Mouse (Mus musculus) erythroblast, adult 5-6 weeks (primary cell): ENCODE results near the gene Ppcs. TPM values are rescaled to one million over a fixed set of nuclear protein-coding genes. Genes with fewer than 3 reads are reported as not detected.
A peak's percentile ranks its signal among the peaks of the same experiment; 100 is the strongest.

ENCODE experiments used
- ATAC-seq: replicated peaks from 2 replicates; pipeline ENCODE4 v1.8.0; 2016; ENCODE audit warnings: moderate number of reproducible peaks, mild to moderate bottlenecking, moderate TSS enrichment, inconsistent platforms; ENCODE audit not compliant: poor library complexity, low FRiP score, severe bottlenecking
- total RNA-seq, 2 experiments: library from RNA; stranded (forward) in 1 of 2; stranded (reverse) in 1 of 2; fragments of 150-400 nt in 1 of 2; fragments of 200-764, 138-1000 nt in 1 of 2; gene quantifications; 2 replicates each; pipeline versions ENCODE4 v1.2.3 to v1.2.4; 2015 to 2017; ENCODE audit warnings: low replicate concordance in 2 of 2

Gene Ppcs
- total RNA-seq, 2 experiments from 2014 or later: 2.3 to 8.1 TPM

DNA sequence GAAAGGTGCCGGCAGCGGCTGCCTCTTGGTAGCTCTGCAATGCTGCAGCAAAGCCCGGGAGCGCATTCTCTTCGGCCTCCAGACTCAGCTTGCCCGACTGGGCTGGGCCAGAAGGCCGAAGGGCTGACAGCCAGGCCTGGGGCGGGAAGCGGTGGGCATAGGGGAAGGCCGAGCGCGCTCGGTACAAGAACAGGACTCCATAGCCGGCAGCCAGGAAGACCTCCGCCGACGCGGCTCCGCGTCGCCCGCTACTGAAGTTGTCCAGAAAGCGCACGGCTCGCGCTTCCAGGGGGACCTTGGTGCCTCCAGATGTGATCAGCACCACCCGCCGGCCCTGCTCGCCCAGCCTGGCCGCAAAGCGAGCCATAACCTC is 313 bp downstream of the Ppcs start:
- 0 out of 2 replicates have a peak, but pooled peaks have one; percentile 0 for ATAC-seq

DNA sequence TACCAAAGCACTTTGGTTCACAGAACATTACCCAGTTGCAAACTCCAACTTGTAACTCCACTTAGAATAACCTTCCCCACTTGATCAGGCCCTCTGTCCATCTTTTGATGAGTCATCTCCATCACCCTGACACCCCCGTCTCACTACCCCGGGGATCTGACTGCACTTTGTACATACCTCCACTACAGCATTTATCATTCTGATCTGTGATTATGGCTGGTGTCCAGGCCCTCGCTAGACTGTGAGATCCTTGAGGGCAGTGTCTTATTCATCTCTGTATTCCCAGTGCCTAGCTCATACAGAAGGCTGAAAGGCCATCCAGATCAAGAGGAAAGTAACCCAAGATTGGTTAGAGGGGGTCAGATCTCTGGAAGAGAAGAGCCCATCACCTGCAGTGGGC is 1.0 kb downstream of the Ppcs start:
- ATAC-seq: no peak

DNA sequence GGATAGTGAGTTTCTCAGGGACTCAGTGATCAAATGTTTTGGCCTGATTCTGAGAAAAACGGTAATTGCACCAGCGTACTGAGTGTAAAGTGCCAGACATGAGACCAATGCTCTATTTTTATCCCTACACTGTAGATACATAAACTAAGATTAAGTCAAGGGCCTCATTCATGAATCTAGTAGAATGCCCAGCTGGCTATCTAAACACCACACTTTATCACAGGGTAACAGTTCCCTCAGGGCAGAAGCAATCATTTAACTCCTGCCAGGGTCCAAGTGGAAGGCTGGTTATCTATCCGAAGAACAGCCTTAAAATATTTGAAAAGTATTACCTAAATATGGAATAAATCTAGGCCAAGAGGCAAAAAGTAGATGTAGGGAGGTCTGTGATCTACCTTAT is 4.3 kb downstream of the Ppcs start:
- ATAC-seq: peak; percentile 38

DNA sequence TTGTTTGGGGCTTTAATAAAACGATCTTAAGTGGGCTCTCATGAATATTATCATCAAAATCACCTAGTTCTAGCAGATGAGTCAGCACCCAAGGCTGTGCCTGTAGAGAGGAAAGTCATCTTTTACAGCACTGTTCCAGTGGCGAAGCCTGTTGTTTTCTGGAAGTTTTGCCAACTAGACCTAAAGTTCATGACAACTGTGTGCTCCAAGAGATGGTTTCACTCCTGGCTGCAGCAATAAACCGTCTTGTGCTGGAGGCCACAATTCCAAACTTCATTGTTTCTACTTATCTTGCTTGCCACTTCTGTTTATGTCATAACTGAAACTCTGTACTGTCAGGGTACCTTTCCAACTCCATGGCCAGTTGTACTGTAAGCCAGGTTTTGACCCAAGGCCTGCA is 5.0 kb downstream of the Ppcs start:
- no peak for ATAC-seq

DNA sequence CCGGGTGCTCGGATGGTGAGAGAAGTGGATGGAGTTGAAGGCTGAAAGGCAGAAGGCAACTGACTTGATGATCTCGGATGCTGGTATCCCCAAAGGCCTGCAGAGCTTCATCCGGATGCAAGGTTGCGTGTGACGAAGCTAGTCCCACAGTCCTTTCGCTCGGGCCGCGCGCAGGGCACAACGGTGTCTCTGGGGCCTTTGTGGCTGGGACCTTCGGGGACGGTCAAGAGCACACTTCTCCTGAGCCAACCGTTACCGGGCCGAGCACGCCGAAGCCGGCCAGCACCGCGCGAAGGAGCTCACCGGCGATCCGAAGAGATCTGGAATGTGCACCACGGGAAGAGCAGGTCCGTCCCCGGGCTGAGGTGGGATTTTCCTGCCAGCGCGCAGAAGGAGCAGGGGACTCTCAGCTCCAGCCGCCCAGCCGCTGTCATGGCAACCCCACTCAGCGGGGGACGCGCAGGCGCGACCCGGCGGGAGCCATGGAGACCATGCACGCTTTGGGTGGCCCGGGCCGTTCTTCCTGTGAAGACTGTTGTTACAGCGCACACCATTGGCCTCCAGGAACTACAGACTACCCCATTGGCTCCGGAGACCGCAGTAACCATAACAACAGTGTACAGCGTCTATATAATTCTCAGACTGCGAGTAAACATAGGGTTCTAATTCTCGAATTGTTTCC is 7.0 kb downstream of the Ppcs start, which contains the start of gene Ccdc30:
Ccdc30 (minus strand) TSS at position 450 of the 682 bp plus-strand sequence.
- ATAC-seq: no peak; the same call in 1 of the 2 replicates

DNA sequence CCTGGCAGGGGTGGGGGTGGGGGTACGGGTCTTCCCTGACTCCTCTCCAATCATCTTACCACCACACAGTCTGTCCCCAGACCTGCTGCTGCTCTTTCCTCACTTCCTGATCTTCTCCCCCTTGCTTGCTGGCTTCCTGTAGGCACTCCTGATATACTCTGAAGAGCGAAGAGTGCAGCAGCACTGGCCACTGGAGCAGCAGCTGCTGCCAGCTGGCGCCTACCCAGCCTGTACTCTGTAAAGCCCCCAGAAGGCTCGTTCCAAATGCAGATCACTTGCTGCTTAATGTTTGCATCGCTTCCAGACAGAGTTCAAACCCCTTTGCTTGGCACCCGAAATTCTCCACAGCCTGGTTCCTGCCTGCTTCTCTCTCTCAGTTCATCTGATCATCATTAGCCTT is 9.4 kb downstream of the Ppcs start:
- ATAC-seq: no peak

DNA sequence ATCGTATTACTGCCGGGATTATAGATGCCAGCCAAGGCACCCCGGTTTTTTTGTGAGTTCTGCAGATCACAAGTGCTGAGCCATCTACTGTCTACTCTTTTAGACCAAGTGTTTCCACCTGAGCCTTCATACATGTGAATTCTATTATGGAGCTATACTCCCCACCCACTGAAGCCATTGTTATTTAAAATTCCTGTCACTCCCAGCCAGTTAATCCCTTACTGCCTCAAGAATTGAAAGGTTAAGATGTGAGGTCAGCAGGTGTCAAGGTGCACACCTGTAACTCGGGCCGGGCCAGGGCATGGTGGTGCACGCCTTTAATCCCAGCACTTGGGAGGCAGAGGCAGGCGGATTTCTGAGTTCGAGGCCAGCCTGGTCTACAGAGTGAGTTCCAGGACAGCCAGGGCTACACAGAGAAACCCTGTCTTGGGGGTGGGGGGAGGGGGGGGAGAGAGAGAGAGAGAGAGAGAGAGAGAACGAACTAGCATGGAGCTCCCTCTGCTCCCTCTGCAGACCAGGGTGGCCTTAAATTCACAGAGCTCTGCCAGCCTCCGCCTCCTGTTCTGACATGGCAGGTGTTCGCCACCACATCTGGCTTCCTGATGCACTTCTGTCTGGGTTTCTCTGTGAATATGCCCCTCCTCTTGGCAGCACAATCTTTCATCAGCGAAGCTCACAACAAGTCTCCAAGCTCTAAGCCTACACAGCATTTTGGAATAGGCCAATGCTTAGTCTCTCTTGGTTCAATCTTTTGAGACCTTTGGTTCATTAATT is 10.2 kb downstream of the Ppcs start:
- ATAC-seq: no peak

DNA sequence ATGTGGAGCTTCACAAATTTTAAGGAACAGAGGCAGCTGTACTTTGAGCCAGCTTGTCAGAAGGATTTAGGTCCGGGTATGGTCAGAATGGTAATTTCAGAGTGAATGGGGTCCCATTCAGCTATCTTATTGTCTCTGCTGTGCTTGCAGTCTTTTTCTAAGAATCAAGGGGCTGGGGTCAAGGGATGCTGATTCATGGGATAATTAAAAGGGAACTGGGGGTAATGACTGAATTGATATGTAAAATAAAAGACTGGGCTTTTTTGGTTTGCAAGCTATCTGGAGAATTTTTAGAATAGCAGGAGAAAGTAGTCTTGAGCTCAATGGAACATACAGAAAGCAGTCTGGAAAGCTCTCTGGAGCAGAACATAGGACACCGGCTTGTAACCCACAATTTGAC is 18.8 kb downstream of the Ppcs start:
- no peak for ATAC-seq

DNA sequence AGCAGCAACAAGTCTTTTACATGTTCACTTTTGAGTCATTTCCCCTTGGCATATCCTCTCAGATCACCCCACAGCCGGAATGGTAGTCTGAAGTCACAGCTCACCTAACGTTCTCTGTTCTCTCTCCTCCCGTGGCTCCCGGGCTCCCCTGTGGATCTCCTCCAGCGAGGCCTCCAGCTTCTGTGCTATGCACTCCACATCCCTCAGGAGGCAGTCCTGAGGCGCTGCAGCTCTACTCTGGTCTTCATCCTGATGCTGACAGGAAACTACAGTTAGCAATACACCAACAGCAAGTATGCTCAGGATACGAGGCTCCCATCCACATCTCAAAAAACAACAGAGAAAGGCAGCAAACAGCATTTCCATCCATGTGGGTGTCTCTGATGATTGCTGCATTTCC is 21.3 kb downstream of the Ppcs start:
- ATAC-seq: peak; percentile 56; the same call in 1 of the 2 replicates

DNA sequence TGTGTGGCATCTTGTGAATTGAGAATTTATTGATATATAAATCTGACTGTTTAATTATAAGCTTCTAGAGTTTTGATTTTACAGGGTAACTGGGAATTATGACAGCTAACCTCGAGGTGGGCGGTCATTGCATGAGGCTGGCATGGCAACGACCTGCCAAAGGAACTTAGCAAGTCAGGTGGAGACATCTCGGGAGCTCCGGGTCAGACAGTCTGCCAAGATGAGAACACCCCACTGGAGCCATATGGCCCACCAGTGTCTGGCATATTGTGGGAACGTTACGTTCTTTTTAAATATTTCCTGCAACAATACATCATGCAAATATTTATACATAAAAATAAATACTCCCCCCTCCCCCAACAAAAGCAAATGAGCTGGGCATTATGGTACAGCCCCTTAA is 23.5 kb downstream of the Ppcs start:
- ATAC-seq: no peak

DNA sequence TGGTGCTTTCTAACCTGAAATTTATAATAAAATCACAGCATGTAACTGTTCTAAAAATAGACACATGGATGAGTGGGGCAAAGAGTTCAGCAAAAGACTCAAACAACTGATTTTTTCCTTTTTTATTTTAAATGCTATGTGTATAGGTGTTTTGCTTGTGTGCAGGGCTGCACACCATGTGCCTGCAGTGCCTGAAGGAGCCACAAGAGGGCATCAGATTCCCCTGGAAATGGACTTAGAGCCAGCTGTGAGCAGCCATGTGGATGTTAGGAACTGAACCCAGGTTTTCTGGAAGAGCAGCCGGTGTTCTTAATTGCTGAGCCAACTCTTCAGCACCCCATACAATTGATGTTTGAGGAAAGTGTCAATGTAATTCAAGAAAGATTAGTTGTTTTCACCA is 31.9 kb downstream of the Ppcs start:
- peak; percentile 81 for ATAC-seq

DNA sequence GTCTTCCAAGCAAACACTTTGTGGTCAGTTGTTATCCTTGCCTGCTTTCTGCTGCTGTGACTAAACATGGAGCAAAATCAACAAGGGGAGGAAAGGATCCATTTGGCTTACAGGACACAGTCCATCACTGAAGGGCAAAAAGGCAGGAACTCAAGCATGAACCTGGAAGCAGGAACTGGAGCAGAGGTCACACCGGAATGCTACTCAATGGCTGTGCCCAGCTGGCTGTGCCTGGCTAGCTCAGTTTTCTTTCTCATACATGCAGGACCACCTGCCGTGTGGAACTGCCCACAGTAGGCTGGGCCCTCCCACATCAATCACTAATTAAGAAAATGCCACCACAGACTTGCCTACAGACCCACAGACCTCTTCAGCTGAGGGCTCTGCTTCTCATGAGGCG is 33.0 kb downstream of the Ppcs start:
- no peak for ATAC-seq

DNA sequence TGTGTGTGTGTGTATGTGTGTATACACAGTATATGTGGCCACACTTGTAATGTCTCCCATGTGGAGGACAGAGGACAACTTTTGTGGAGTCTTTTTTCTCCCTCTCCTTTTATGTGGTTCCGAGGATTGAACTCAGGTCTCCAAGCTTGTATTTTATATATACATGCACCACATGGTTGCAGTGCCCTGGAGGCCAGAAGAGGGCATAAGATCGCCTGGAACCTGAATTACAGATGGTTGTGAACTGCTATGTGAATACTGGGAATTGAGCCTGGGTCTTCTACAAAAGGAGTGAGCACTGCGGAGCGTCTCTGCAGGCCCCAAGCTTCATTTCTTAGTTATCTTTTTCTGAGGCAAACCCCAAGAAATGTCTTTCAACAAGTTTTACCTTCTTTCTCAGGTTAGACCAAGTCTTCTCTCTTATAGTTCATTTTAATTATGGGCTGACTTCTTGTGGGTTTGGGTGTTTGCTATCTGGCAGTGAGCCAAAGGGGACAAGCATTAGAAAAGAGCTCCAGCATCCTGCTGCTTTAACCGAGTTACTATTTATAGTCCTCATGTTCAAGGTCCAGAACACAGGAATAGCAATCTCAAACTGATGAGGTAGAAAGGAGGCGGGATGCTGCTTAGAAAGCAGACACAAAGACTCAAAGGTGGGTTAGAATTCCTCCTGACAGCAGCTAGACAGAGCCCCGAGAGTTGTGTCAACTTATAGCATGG is 40.6 kb downstream of the Ppcs start:
- ATAC-seq: no peak

DNA sequence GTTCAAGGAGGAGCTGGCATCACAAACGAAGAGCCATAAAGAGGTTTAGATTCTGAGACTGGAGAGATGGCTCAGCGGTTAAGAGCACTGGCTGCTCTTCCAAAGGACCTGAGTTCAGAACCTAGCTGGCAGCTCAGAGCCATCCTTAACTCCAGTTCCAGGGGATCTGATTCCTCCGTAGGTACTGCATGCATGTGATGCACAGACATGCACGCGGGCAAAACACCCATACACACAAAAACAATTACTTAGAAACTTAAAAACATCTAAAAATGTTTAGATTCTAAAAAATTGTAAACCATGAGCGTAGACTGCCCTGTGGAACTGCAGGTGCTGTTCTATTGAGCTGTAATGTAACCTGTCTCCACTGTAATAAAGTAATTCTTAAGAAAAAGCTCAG is 52.8 kb downstream of the Ppcs start:
- no peak for ATAC-seq

Other genes starting within 250 kb of the Ppcs start
- 2.3 and 4.2 TPM in 2 replicates for gene Zfp691, start 248.2 kb downstream of the Ppcs start, total RNA-seq (2015; ENCODE audit: low replicate concordance)
- 3.1 and 4.0 TPM in 2 replicates for gene Zfp691, start 248.2 kb downstream of the Ppcs start, total RNA-seq (2017; ENCODE audit: low replicate concordance)
- gene Ermap, start 232.4 kb downstream of the Ppcs start, total RNA-seq (2015; ENCODE audit: low replicate concordance): 938 and 1,091 TPM in 2 replicates
- gene Ermap, start 232.4 kb downstream of the Ppcs start, total RNA-seq (2017; ENCODE audit: low replicate concordance): 1,195 and 1,321 TPM in 2 replicates
- gene Svbp, start 227.1 kb downstream of the Ppcs start, total RNA-seq (2015; ENCODE audit: low replicate concordance): 21.7 and 32.1 TPM in 2 replicates
- 36.0 and 124 TPM in 2 replicates for gene Svbp, start 227.1 kb downstream of the Ppcs start, total RNA-seq (2017; ENCODE audit: low replicate concordance)
- not detected in 2 replicates for gene Tmem269, start 204.2 kb downstream of the Ppcs start, total RNA-seq (2015; ENCODE audit: low replicate concordance)
- not detected in 2 replicates for gene Tmem269, start 204.2 kb downstream of the Ppcs start, total RNA-seq (2017; ENCODE audit: low replicate concordance)
- 0.84 and 0.96 TPM in 2 replicates for gene AU022252, start 189.7 kb downstream of the Ppcs start, total RNA-seq (2015; ENCODE audit: low replicate concordance)
- 1.3 and 1.4 TPM in 2 replicates for gene AU022252, start 189.7 kb downstream of the Ppcs start, total RNA-seq (2017; ENCODE audit: low replicate concordance)
- gene P3h1, start 189.5 kb downstream of the Ppcs start, total RNA-seq (2015; ENCODE audit: low replicate concordance): 1.5 and 4.2 TPM in 2 replicates
- gene P3h1, start 189.5 kb downstream of the Ppcs start, total RNA-seq (2017; ENCODE audit: low replicate concordance): 1.8 and 2.9 TPM in 2 replicates
- gene Cldn19, start 167.0 kb downstream of the Ppcs start, total RNA-seq (2015; ENCODE audit: low replicate concordance): not detected in 2 replicates
- gene Cldn19, start 167.0 kb downstream of the Ppcs start, total RNA-seq (2017; ENCODE audit: low replicate concordance): not detected in 2 replicates
- gene Ybx1, start 127.8 kb downstream of the Ppcs start, total RNA-seq (2015; ENCODE audit: low replicate concordance): 270 and 329 TPM in 2 replicates
- gene Ybx1, start 127.8 kb downstream of the Ppcs start, total RNA-seq (2017; ENCODE audit: low replicate concordance): 221 and 268 TPM in 2 replicates
- gene Ppih, start 101.9 kb downstream of the Ppcs start, total RNA-seq (2015; ENCODE audit: low replicate concordance): 12.1 and 21.7 TPM in 2 replicates
- 32.9 and 35.6 TPM in 2 replicates for gene Ppih, start 101.9 kb downstream of the Ppcs start, total RNA-seq (2017; ENCODE audit: low replicate concordance)
- not detected in 2 replicates for gene Ccdc30, start 6.9 kb downstream of the Ppcs start, total RNA-seq (2015; ENCODE audit: low replicate concordance)
- gene Ccdc30, start 6.9 kb downstream of the Ppcs start, total RNA-seq (2017; ENCODE audit: low replicate concordance): not detected in 2 replicates
- gene Zmynd12, start 394 bp upstream of the Ppcs start, total RNA-seq (2015; ENCODE audit: low replicate concordance): 2.9 TPM in 1 of 2 replicates, not detected in the other
- 0.43 TPM in 1 of 2 replicates, not detected in the other for gene Zmynd12, start 394 bp upstream of the Ppcs start, total RNA-seq (2017; ENCODE audit: low replicate concordance)
- not detected in 2 replicates for gene Rimkla, start 70.2 kb upstream of the Ppcs start, total RNA-seq (2015; ENCODE audit: low replicate concordance)
- not detected in 2 replicates for gene Rimkla, start 70.2 kb upstream of the Ppcs start, total RNA-seq (2017; ENCODE audit: low replicate concordance)
- 5.0 and 16.1 TPM in 2 replicates for gene Foxj3, start 114.6 kb upstream of the Ppcs start, total RNA-seq (2015; ENCODE audit: low replicate concordance)
- gene Foxj3, start 114.6 kb upstream of the Ppcs start, total RNA-seq (2017; ENCODE audit: low replicate concordance): 6.4 and 15.9 TPM in 2 replicates
- not detected in 2 replicates for gene Frg2f1, start 117.1 kb upstream of the Ppcs start, total RNA-seq (2015; ENCODE audit: low replicate concordance)
- not detected in 2 replicates for gene Frg2f1, start 117.1 kb upstream of the Ppcs start, total RNA-seq (2017; ENCODE audit: low replicate concordance)
- gene Guca2a, start 215.3 kb upstream of the Ppcs start, total RNA-seq (2015; ENCODE audit: low replicate concordance): not detected in 2 replicates
- gene Guca2a, start 215.3 kb upstream of the Ppcs start, total RNA-seq (2017; ENCODE audit: low replicate concordance): not detected in 2 replicates
- gene Guca2b, start 236.5 kb upstream of the Ppcs start, total RNA-seq (2015; ENCODE audit: low replicate concordance): not detected in 2 replicates
- not detected in 2 replicates for gene Guca2b, start 236.5 kb upstream of the Ppcs start, total RNA-seq (2017; ENCODE audit: low replicate concordance)